Mouse (Mus musculus) telencephalon, adult 2 months (tissue): ENCODE data around the gene Srp54b.
"Not testable (repeated sequence)": the region's sequence is repeated elsewhere in the genome, so short reads cannot be mapped to it uniquely, and the experiment has no call there.

Experiments used
- DNase-seq: peaks from one replicate; pipeline ENCODE4 v3.0.0-alpha.2; 2011; ENCODE audit warnings: low read depth, low spot score

The Srp54b gene

DNA sequence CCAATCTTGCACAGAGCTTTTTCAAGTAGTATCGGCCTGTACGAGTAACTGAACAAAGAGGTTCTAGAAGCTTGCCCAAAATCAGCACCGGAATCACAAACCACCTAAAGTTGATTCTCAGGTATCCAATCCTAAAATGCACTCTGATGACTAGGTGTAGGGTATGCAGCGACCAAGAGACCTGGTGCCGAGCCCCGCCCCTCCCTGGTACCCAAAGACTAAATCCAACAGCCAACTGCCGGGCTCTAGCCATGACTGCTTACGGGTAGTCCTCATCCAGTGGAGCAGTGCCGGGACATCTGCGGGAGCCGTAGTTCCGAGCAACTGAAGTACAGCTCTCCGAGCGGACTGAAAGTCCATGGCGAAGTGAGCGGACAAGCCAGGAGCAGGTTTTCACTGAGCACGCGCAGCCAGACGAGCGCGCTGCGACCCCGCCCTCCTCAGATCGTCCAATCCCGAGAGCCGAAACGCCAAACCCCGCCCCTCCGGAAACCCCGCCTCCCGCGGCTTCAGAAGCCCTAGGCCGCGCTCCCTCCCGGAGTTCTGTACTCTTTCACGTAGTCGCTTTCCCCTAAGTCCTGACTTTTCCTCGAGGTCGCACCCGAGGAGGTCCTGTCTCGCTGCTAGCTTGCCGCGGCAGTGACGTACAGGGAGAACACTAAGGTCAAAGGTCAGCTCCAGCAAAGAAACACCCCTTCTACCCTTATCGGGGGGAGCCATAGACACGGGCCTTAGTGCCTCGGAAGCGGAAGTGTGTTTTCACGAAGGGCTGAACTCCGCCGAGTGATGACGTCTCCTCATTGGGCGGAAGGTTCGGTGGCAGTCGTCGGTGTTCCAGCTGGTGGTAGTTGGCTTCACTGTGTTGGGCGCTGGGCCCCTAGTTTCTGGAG lies at the start of gene Srp54b:
Gene Srp54b, plus strand, starts transcription at position 546 of the 890 bp plus-strand sequence.
- not testable (repeated sequence) for DNase-seq

DNA sequence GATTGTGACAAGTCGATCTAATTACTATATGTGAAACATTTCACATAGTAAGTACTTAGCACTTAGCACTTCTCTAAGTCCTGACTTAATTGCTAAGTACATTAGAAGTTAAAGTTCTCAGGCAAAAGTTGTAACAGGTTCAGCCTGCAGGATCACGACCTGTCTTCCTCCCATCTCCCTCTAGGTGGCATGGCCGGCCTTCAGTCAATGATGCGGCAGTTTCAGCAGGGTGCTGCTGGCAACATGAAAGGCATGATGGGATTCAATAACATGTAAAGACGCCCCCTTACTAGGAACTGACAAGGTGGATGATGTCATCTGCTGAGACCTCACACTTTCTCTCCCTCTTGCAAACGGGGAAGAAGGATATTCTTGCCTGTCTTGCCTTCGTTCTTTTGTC lies 42.3 kb upstream of the Srp54b start:
- DNase-seq, result not testable (repeated sequence)

DNA sequence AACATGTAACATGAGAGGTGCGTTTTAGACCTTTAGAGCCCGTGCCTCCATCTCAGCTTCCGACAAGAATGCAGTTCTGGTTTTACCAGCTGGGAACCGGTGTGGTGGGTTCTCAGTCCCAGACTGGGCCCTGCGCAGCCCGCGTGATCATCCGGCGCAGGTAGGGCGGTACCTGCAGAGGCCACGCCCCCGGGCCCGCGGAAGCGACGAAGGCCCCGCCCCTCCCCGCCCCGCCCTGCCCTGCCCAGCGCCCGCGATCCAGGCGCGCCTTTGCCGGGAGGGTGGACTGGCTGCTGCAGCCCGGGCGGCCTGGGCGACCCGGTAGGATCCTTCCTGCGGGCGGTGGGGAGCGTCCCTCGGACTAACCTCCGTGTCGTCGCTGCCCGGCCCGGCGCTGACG lies 30.7 kb upstream of the Srp54b start, which contains the start of gene Fam177a:
Gene Fam177a, plus strand, starts transcription at position 228 of the 400 bp plus-strand sequence.
- DNase-seq, result not testable (repeated sequence)

GRCm38 (mm10) chr12:55124731-55125130 lies 30.2 kb upstream of the Srp54b start:
- not testable (repeated sequence) for DNase-seq

DNA sequence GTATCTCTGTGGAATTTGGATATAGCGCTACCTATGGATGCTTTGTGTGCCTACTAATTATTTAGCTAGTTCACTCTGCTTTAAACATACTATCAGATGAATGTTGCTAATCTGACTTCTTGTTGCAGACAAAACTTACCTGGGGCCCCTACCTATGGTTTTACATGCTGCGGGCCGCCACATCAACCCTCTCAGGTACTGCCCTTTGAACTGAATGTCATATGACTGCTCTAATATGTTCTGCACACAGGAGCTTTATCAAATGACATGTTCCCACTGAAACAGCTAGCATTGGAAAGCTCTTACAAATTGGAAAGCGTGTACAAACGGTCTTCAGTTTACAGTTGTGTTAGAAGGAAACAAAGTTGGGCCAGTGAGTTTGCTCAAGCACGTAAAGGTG lies 19.4 kb upstream of the Srp54b start:
- DNase-seq, result not testable (repeated sequence)

- DNase-seq, result not testable (repeated sequence)
Observed at GRCm38 (mm10) chr12:55137859-55138258, 17.0 kb upstream of the Srp54b start.

GRCm38 (mm10) chr12:55155449-55155783 lies 512 bp downstream of the Srp54b start:
- not testable (repeated sequence) for DNase-seq

- DNase-seq, result not testable (repeated sequence)
Observed at GRCm38 (mm10) chr12:55167034-55167557, 12.2 kb downstream of the Srp54b start.

- DNase-seq, result not testable (repeated sequence)
Observed at GRCm38 (mm10) chr12:55187686-55188085, 32.8 kb downstream of the Srp54b start.

DNA sequence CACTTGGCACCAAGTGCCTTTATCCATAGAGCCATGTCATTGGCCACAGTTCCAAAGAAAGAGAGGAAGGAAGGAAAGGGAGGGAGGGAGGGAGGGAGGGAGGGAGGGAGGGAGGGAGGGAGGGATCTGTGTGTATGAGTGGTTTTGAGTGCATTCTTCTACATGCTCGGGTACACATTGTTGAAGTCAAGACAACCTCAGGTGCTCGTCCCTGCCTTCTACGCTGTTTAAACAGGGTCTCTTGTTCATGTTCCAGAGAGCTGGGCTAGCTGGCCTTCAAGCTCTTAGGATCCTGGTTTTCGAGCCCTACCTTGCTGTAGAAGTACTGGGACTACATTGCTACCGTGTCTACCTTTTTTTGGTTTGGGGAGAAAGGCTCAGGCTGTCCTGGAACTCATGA lies 34.2 kb downstream of the Srp54b start:
- DNase-seq, result not testable (repeated sequence)

DNA sequence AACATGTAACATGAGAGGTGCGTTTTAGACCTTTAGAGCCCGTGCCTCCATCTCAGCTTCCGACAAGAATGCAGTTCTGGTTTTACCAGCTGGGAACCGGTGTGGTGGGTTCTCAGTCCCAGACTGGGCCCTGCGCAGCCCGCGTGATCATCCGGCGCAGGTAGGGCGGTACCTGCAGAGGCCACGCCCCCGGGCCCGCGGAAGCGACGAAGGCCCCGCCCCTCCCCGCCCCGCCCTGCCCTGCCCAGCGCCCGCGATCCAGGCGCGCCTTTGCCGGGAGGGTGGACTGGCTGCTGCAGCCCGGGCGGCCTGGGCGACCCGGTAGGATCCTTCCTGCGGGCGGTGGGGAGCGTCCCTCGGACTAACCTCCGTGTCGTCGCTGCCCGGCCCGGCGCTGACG lies 44.4 kb downstream of the Srp54b start, which contains the start of gene 1700047I17Rik2:
Gene 1700047I17Rik2, plus strand, starts transcription at position 287 of the 400 bp plus-strand sequence.
- DNase-seq, result not testable (repeated sequence)

GRCm38 (mm10) chr12:55199799-55200198 lies 44.9 kb downstream of the Srp54b start:
- DNase-seq, result not testable (repeated sequence)

DNA sequence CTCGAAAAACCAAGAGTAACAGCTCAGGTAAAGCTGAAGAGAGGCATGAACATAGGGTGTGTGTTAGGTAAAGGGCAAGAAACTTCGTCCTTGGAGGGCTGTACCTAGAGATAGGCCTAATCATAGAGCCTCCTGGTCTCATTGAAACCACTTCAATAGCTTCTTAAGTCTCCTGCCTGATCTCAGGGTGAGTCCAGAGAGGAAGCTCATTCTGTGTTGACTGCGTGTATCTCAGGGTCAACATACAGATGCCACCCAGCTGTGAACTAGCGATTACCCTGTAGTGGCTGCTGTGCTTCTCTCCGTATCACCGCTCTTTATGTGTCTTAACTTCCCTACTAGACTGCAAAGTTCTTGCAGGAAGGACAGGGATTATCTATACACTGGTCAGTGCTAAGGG lies 58.0 kb downstream of the Srp54b start:
- DNase-seq, result not testable (repeated sequence)

GRCm38 (mm10) chr12:55229626-55230519 lies 75.0 kb downstream of the Srp54b start, which contains the start of gene Srp54c:
Gene Srp54c (plus strand): TSS chr12:55230168.
- DNase-seq, result not testable (repeated sequence)

GRCm38 (mm10) chr12:55230520-55230861 lies 75.6 kb downstream of the Srp54b start:
- not testable (repeated sequence) for DNase-seq
